In genomic region chr2:57919102-57919731, GRCm38 (mm10) we compare ENCODE assay signal across 9 mouse cellular contexts.
DNase-seq lines count a peak whose midpoint lies in the region; ATAC-seq lines count a peak whose summit lies in the region.
"Had no signal": no experiment of that assay in that cellular context is flagged by ENCODE, and none has a peak within 500 bp of the region (broad histone marks: within the 10 kb centered on the region; RNA-seq: fewer than 3 reads in every experiment).

No protein-coding gene starts in this region.

- no peak overlapping the region for H3K9ac ChIP-seq in heart, embryonic 13.5 days
- H3K9ac ChIP-seq in heart, embryonic 12.5 days, result no peak overlapping the region

- no peaks in the 10 kb centered on the region for H3K4me1 ChIP-seq in heart, embryonic 13.5 days
- no peaks in the 10 kb centered on the region for H3K4me1 ChIP-seq in heart, embryonic 12.5 days (replicated peaks)

- no peak for ATAC-seq in heart, embryonic 13.5 days (ENCODE audit: extremely low read depth, insufficient number of reproducible peaks, low FRiP score, low TSS enrichment)
- no peak for ATAC-seq in heart, embryonic 12.5 days (ENCODE audit: insufficient number of reproducible peaks, low FRiP score)

- H3K9me3 ChIP-seq in heart, embryonic 13.5 days, result no peaks in the 10 kb centered on the region
- 0 out of 2 replicates have a peak, but pooled peaks cover 6% of the 10 kb centered on the region for H3K9me3 ChIP-seq in heart, embryonic 12.5 days (replicated peaks)

- H3K36me3 ChIP-seq in heart, embryonic 13.5 days, result no peaks in the 10 kb centered on the region
- no peaks in the 10 kb centered on the region for H3K36me3 ChIP-seq in heart, embryonic 12.5 days

- no peak overlapping the region for H3K27ac ChIP-seq in heart, embryonic 13.5 days (replicated peaks)
- no peak overlapping the region for H3K27ac ChIP-seq in heart, embryonic 12.5 days (ENCODE audit: poor library complexity, severe bottlenecking)

- no peak overlapping the region for H3K4me3 ChIP-seq in heart, embryonic 13.5 days
- no peak overlapping the region for H3K4me3 ChIP-seq in heart, embryonic 12.5 days
- H3K4me3 ChIP-seq: erythroblast, embryonic 14.5 days had no signal

- peak; percentile 63 for DNase-seq in CD4-positive, CD25-positive, alpha-beta regulatory T cell, adult 2 months (ENCODE audit: low read depth, low spot score)
- peak; percentile 20 to 43 for DNase-seq in adrenal gland, postnatal 36 days
- DNase-seq in forelimb bud, embryonic 11.5 days (ENCODE audit: low read depth, low spot score), result peak; percentile 80
- peak; percentile 34 to 83 for DNase-seq in layer of hippocampus, adult 18-20 months (ENCODE audit: low spot score in 2 of 2)
- DNase-seq in mesoderm, embryonic 11.5 days (ENCODE audit: low read depth, low spot score), result peak; percentile 68
- DNase-seq in thymus, postnatal 25 days, result peak; percentile 16

- peak overlapping the region; percentile 28; the same call in 1 of the 2 replicates for H3K4me2 ChIP-seq in heart, embryonic 13.5 days
- no peak overlapping the region for H3K4me2 ChIP-seq in heart, embryonic 12.5 days

- WGBS in heart, embryonic 13.5 days, result 49% methylated on average over 14 of the region's 14 CpGs
- 51% methylated on average over 14 of the region's 14 CpGs for WGBS in heart, embryonic 12.5 days

- H3K27me3 ChIP-seq in heart, embryonic 13.5 days (replicated peaks), result no peaks in the 10 kb centered on the region
- no peaks in the 10 kb centered on the region for H3K27me3 ChIP-seq in heart, embryonic 12.5 days (replicated peaks)

Comparison
In these comparisons a context has a peak if more than half of its experiments do, and no peak if none do; other contexts are left out.
1. DNase-seq: peak in every context shown above with its lines; median percentile 80 in forelimb bud, embryonic 11.5 days; 68 in mesoderm, embryonic 11.5 days; 63 in CD4-positive, CD25-positive, alpha-beta regulatory T cell, adult 2 months; 58 in layer of hippocampus, adult 18-20 months; 32 in adrenal gland, postnatal 36 days; 16 in thymus, postnatal 25 days.